Mouse (Mus musculus) liver, embryonic 11.5 days (tissue): ENCODE measurements around the gene Rnf224. TPM values are rescaled to one million over a fixed set of nuclear protein-coding genes. Genes with fewer than 3 reads are reported as not detected.

Experiments
- ATAC-seq: fragments of 200-750 bp; cut with Nextera tagmentation; replicated peaks from 2 replicates; pipeline ENCODE4 v1.8.0; 2017; ENCODE audit warnings: moderate number of reproducible peaks, mild to moderate bottlenecking, moderate TSS enrichment, moderate library complexity; ENCODE audit not compliant: low FRiP score
- DNase-seq: peaks from one replicate; pipeline ENCODE4 v3.0.0-alpha.2; 2017; ENCODE audit warnings: low spot score
- H3K27ac ChIP-seq: fragments of 300-500 bp; sonication (generic); 2 replicates; pipeline ENCODE4 v1.5.1; 2014; ENCODE audit warnings: mild to moderate bottlenecking, low read depth, low read length, control low read depth
- H3K27me3 ChIP-seq: fragments of 300-500 bp; sonication (generic); replicated peaks from 2 replicates; pipeline ENCODE4 v1.6.1; 2014; ENCODE audit warnings: low read length, mixed read lengths; ENCODE audit not compliant: control insufficient read depth, insufficient read depth
- H3K36me3 ChIP-seq: fragments of 300-500 bp; sonication (generic); 2 replicates; pipeline ENCODE4 v1.6.1; 2014; ENCODE audit warnings: mild to moderate bottlenecking, low read length, moderate library complexity, mixed read lengths; ENCODE audit not compliant: control insufficient read depth, insufficient read depth
- H3K4me1 ChIP-seq: fragments of 300-500 bp; sonication (generic); replicated peaks from 2 replicates; pipeline ENCODE4 v1.6.1; 2014; ENCODE audit warnings: low read length, mixed read lengths; ENCODE audit not compliant: control insufficient read depth, insufficient read depth
- H3K4me2 ChIP-seq: fragments of 300-500 bp; sonication (generic); 2 replicates; pipeline ENCODE4 v1.6.1; 2014; ENCODE audit warnings: mild to moderate bottlenecking, control low read depth, moderate library complexity
- H3K4me3 ChIP-seq: fragments of 300-500 bp; sonication (generic); 2 replicates; pipeline ENCODE4 v1.5.1; 2014; ENCODE audit warnings: low read depth, low read length, control low read depth
- H3K9ac ChIP-seq: fragments of 300-500 bp; sonication (generic); 2 replicates; pipeline ENCODE4 v1.6.1; 2014; ENCODE audit warnings: low read depth, low read length, control low read depth
- H3K9me3 ChIP-seq: fragments of 300-500 bp; sonication (generic); 2 replicates; pipeline ENCODE4 v1.6.1; 2016; ENCODE audit warnings: low read length, inconsistent platforms, mixed read lengths; ENCODE audit not compliant: control insufficient read depth
- WGBS: fragments of 180-500 bp; shearing (Covaris S2); extraction: QIAGEN DNeasy Blood & Tissue Kit; methylation state at CpG from one replicate; pipeline ENCODE4 v1.1.7; 2014; 5-methylcytosine and 5-hydroxymethylcytosine counted together
- polyA plus RNA-seq: library from polyadenylated mRNA; unstranded; fragments of >200 nt; fragmentation: Nextera tagmentation; extraction: Ambion mirVana; gene quantifications from 2 replicates; pipeline ENCODE4 v1.2.1, GENCODE M21; 2014

Gene Rnf224
- polyA plus RNA-seq, 1 experiment from 2014 or later, result 0.10 TPM

DNA sequence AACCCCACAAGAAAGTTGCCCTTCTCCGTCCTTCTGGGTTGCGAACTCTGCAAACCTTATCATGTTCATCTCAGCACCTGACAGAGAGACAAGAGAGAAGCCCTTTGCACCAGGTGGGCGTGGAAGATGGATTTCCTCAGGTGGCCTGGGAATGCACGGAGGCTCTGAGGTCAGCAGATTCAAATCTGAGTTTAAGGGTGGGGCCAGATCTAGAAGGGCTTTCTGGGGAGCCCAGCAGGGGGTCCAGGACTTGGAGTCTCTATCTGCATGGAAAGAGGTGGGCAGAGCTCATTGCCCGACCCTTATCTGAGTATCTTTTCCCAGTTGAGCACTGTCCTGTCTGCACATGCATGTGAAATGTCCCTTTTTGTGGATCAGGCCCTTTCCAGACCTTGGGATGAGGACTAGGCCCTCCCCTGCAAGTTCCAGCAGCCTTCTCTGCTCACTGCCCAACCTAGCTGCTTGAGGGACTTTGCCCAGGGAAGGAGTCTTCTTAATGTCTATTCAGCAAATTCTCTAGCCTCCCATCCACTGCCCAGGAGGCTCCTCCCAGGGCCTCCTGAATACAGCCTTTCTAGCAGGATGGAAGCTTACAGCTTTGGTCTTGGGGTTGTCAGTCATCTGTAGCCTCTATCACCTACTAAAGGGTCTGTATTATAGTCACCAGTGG is 1.9 kb downstream of the Rnf224 start:
- no peak overlapping the region for H3K9ac ChIP-seq
- H3K4me2 ChIP-seq, result no peak overlapping the region
- H3K36me3 ChIP-seq, result no peaks in the 10 kb centered on the region
- no peaks in the 10 kb centered on the region for H3K9me3 ChIP-seq
- peaks cover 24% of the 10 kb centered on the region for H3K4me1 ChIP-seq
- WGBS, result 56% methylated on average over 5 of the region's 5 CpGs
- no peak for ATAC-seq
- H3K27me3 ChIP-seq, result no peaks in the 10 kb centered on the region; the same call in 1 of the 2 replicates
- no peak for DNase-seq
- H3K27ac ChIP-seq, result no peak overlapping the region
- H3K4me3 ChIP-seq, result no peak overlapping the region

GRCm38 (mm10) chr2:25234050-25234449 is 2.5 kb downstream of the Rnf224 start, which contains the start of gene Slc34a3:
TSS of gene Slc34a3 (minus strand) at chr2:25234364.
- Histone ChIP-seq H3K4me2 (no peak within 1 kb of the TSS), H3K27ac (no peak within 1 kb of the TSS), H3K9me3 (no peaks in the 10 kb centered on the region), H3K36me3 (no peaks in the 10 kb centered on the region), H3K4me3 (no peak within 1 kb of the TSS), H3K27me3 (no peaks in the 10 kb centered on the region; the same call in 1 of the 2 replicates), H3K4me1 (peaks cover 24% of the 10 kb centered on the region), H3K9ac (no peak within 1 kb of the TSS)
- ATAC-seq, result no peak
- WGBS, result 71% methylated on average over 3 of the region's 3 CpGs
- no peak for DNase-seq

DNA sequence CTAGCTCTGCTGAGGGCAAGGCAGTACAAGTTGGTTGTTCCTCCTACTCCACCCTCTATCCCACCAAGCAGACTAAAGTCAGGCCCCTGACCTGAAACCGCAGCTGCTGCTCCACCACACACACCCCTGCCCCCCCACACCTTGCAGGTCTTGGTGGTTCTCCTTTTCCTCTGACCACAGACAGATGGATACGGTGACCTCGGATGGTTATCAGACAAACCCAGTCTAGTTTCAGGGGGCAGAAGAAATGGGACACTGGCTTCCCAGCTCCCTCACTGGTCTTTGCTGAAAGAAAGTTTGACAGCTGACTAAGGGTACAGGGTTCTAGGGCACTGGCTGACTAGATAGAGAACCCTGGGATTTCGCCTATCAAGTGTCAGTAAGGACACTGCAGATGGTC is 3.2 kb downstream of the Rnf224 start:
- H3K9me3 ChIP-seq, result no peaks in the 10 kb centered on the region
- no peak overlapping the region for H3K27ac ChIP-seq
- H3K36me3 ChIP-seq, result no peaks in the 10 kb centered on the region
- H3K9ac ChIP-seq, result no peak overlapping the region
- WGBS, result 31% methylated on average over 4 of the region's 4 CpGs
- ATAC-seq, result no peak
- no peak for DNase-seq
- H3K4me2 ChIP-seq, result no peak overlapping the region
- peaks cover 24% of the 10 kb centered on the region for H3K4me1 ChIP-seq
- no peaks in the 10 kb centered on the region; the same call in 1 of the 2 replicates for H3K27me3 ChIP-seq
- H3K4me3 ChIP-seq, result no peak overlapping the region

- DNase-seq (no peak), ATAC-seq (no peak)
- WGBS, result 67% methylated on average over 12 of the region's 12 CpGs
- no peak overlapping the region for H3K9ac ChIP-seq
- H3K9me3 ChIP-seq, result no peaks in the 10 kb centered on the region
- no peak overlapping the region for H3K27ac ChIP-seq
- H3K4me2 ChIP-seq, result no peak overlapping the region
- peaks cover 16% of the 10 kb centered on the region for H3K4me1 ChIP-seq
- no peaks in the 10 kb centered on the region for H3K36me3 ChIP-seq
- no peaks in the 10 kb centered on the region; the same call in 1 of the 2 replicates for H3K27me3 ChIP-seq
- H3K4me3 ChIP-seq, result no peak overlapping the region
Measured at GRCm38 (mm10) chr2:25231038-25231437, 5.5 kb downstream of the Rnf224 start.

DNA sequence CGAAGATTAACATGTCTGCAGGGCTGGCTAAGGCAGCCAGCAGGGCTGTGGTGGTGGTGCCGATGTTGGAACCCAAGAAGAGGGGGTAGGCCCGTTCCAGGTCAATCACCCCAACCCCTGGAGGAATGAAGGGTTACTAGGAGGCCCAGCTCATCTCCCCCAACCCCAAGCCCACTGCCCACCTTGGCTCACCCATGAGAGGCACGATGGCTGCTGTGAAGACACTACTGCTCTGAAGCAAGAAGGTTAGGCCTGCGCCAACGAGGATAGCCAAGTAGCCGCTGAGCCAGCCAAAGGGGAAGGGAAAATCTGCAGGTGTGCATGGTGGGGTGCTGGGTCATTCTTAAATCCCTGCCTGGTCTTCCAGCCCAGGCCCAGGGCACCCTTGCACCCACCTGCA is 6.0 kb downstream of the Rnf224 start:
- ATAC-seq (no peak), DNase-seq (no peak)
- Histone ChIP-seq H3K4me1 (peaks cover 19% of the 10 kb centered on the region), H3K27ac (no peak overlapping the region), H3K4me3 (no peak overlapping the region), H3K27me3 (no peaks in the 10 kb centered on the region; the same call in 1 of the 2 replicates), H3K9me3 (no peaks in the 10 kb centered on the region), H3K36me3 (no peaks in the 10 kb centered on the region), H3K9ac (no peak overlapping the region), H3K4me2 (no peak overlapping the region)
- 83% methylated on average over 7 of the region's 7 CpGs for WGBS

- 79% methylated on average over 5 of the region's 5 CpGs for WGBS
- H3K4me1 ChIP-seq, result peaks cover 21% of the 10 kb centered on the region
- ATAC-seq (no peak), DNase-seq (no peak)
- no peaks in the 10 kb centered on the region; the same call in 1 of the 2 replicates for H3K27me3 ChIP-seq
- no peaks in the 10 kb centered on the region for H3K36me3 ChIP-seq
- H3K27ac ChIP-seq, result no peak overlapping the region
- H3K4me3 ChIP-seq, result no peak overlapping the region
- no peaks in the 10 kb centered on the region for H3K9me3 ChIP-seq
- no peak overlapping the region for H3K4me2 ChIP-seq
- H3K9ac ChIP-seq, result no peak overlapping the region
Measured at GRCm38 (mm10) chr2:25229582-25229981, 7.0 kb downstream of the Rnf224 start.

DNA sequence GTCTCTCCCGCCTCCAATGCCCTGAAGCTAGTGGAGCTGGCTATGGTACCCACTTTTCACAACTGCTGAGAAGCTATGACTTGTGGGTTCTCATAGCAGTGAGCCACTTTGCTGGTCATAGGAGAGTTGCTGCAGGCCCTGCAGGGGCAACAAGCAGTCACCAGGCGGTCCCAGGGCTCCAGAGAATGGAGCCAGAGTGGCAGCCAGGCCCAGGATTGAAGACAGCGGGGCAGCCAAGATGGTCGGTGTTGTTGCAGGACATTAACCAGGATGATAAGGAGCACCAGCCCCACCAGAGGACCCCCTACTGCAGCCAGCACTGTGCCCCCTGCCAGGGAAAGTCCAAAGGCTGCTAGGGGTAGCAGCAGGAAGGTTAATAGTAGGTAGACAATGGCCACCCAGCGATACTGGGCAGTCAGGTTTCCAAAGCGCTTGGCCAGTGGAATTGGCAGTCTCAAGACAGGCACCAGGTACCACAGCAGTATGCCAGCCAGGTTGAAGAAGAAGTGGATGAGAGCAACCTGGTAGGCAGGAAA is 7.5 kb downstream of the Rnf224 start:
- no peaks in the 10 kb centered on the region for H3K36me3 ChIP-seq
- DNase-seq (no peak), ATAC-seq (no peak)
- H3K4me3 ChIP-seq, result peak overlapping the region; percentile 39; the same call in 1 of the 2 replicates
- peaks cover 19% of the 10 kb centered on the region for H3K4me1 ChIP-seq
- WGBS, result 69% methylated on average over 6 of the region's 6 CpGs
- H3K27me3 ChIP-seq, result no peaks in the 10 kb centered on the region; the same call in 1 of the 2 replicates
- H3K4me2 ChIP-seq, result peak overlapping the region; percentile 64
- no peak overlapping the region for H3K27ac ChIP-seq
- no peak overlapping the region; the same call in 1 of the 2 replicates for H3K9ac ChIP-seq
- H3K9me3 ChIP-seq, result no peaks in the 10 kb centered on the region

DNA sequence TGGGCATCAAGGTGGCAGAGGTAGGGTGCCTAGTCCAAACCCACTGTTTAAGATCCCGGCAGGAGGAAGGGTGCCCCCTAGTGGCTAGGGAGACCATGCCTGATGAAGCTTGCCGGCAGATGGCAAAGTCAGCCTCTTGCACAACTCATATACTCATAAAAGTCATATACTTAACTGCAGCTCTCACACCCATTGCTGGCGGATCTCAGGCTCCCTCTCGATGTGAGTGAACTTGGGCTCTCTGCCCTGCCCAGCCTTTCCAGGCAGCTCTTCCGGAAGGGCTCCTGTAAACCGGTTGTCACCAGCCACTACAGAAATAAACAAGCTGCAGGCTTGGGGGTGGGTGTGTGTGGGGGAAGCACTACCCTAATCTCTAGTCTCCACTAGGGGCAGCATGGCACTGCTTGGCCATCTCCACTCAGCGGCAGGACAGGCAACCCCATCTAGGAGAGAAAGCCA is 8.1 kb downstream of the Rnf224 start:
- Histone ChIP-seq H3K9ac (peak overlapping the region; percentile 62), H3K4me2 (peak overlapping the region; percentile 64), H3K9me3 (no peaks in the 10 kb centered on the region), H3K4me3 (peak overlapping the region; percentile 39), H3K27ac (peak overlapping the region; percentile 36; the same call in 1 of the 2 replicates), H3K4me1 (peaks cover 13% of the 10 kb centered on the region), H3K27me3 (no peaks in the 10 kb centered on the region; the same call in 1 of the 2 replicates), H3K36me3 (peaks cover 1% of the 10 kb centered on the region; the same call in 1 of the 2 replicates)
- DNase-seq (peak; percentile 78), ATAC-seq (peak; percentile 39)
- WGBS, result under 1% methylated on average over 7 of the region's 7 CpGs
